Mouse (Mus musculus) myocyte (in vitro differentiated cells): Measurements from ENCODE around the gene Sv2c.

Source experiments
- MAX ChIP-seq: IDR thresholded peaks from one replicate; pipeline ENCODE4 v1.6.1; 2011; ENCODE audit warnings: low read depth, mild to moderate bottlenecking, control low read depth
- MYOD1 ChIP-seq, 3 experiments: IDR thresholded peaks; one replicate each; pipeline ENCODE4 v1.6.1; 2011; ENCODE audit warnings: control low read depth in 2 of 3, low read depth in 2 of 3, mild to moderate bottlenecking in 2 of 3, moderate library complexity in 1 of 3; ENCODE audit not compliant: insufficient read length in 2 of 3, control insufficient read depth in 1 of 3
- MYOG ChIP-seq, 3 experiments: IDR thresholded peaks; one replicate each; pipeline ENCODE4 v1.6.1; 2011; ENCODE audit warnings: control low read depth in 2 of 3, low read depth in 2 of 3, mild to moderate bottlenecking in 2 of 3; ENCODE audit not compliant: insufficient read length in 2 of 3, control insufficient read depth in 1 of 3, insufficient read depth in 1 of 3
- POLR2A ChIP-seq: IDR thresholded peaks from one replicate; pipeline ENCODE4 v1.6.1; 2011; ENCODE audit warnings: low read depth, mild to moderate bottlenecking, control low read depth, moderate library complexity; ENCODE audit not compliant: insufficient read length
- POLR2AphosphoS2 ChIP-seq: IDR thresholded peaks from one replicate; pipeline ENCODE4 v1.6.1; 2011; ENCODE audit warnings: low read depth, control low read depth; ENCODE audit not compliant: insufficient read length
- SRF ChIP-seq: IDR thresholded peaks from one replicate; pipeline ENCODE4 v1.6.1; 2011; ENCODE audit warnings: low read depth; ENCODE audit not compliant: control insufficient read depth, insufficient read length
- TCF3 ChIP-seq: IDR thresholded peaks from one replicate; pipeline ENCODE4 v1.6.1; 2011; ENCODE audit warnings: low read depth, control low read depth; ENCODE audit not compliant: insufficient read length
- USF1 ChIP-seq: IDR thresholded peaks from one replicate; pipeline ENCODE4 v1.6.1; 2011; ENCODE audit warnings: low read depth, mild to moderate bottlenecking, control low read depth, moderate library complexity

GRCm38 (mm10) chr13:95965162-95965561, 167.2 kb downstream of the Sv2c start:
- TF ChIP-seq POLR2A (no peak), MYOD1 (IDR thresholded peaks at IDR 0.05; ENCODE audit: control insufficient read depth in 1 of 3, insufficient read length in 2 of 3, low read depth in 2 of 3) (no peak), MAX (no peak), USF1 (no peak), TCF3 (no peak), SRF (no peak), MYOG (IDR thresholded peaks at IDR 0.05; ENCODE audit: control insufficient read depth in 1 of 3, insufficient read depth in 1 of 3, insufficient read length in 2 of 3, low read depth in 2 of 3) (no peak), POLR2AphosphoS2 (no peak)
